Mouse (Mus musculus) B cell, adult 62 days (primary cell): ENCODE results near the gene Bco1. TPM values are rescaled to one million over a fixed set of nuclear protein-coding genes. Genes with fewer than 3 reads are reported as not detected.

Experiments
- total RNA-seq: library from RNA; stranded (reverse); gene quantifications from 4 replicates; pipeline ENCODE4 v1.2.4, GENCODE M21; 2023

Bco1 gene
- not detected in 4 replicates for total RNA-seq

DNA sequence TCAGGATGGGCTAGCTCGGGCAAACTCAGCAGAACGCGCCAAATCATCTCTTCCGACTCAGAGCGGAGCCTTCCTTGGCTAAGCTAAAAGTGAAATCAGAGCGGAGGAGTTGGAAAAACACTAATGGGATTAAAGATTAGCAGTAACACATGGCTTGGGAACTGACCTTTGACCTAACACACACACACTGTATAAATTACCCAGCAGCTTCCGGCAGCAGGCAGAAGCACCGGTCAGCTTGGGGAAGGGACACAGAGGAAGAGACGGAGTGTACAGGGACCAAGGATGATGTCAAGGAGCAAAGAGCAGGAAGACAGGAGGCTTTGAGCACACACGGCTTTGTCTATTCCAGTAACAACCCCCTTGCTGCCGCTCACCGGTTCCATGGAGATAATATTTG lies at the start of gene Bco1:
Gene Bco1 (plus strand): TSS at position 208 of the 400 bp plus-strand sequence.

DNA sequence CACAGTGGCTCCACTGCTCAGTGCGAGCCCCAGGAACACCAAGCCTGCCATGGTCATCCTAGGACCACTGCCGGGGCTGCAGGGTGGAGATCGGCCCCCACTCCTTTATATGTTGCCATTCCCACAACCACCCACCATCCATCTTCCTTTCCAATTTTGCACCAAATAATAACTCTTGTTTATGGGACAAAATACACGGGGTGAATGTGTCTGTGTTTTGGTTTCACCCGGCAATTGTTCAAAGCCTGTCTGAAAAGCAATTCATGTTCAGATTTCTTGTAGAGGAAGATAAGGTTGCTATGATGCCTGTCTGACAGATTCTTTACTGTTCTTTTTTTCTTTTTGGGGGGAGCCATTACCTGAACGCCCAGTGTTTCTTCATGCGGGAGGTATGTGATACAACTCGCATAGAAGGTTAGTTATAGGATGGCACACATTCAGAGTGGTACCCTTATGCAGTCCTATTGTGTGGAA lies 13.2 kb upstream of the Bco1 start, which contains the start of gene Pkd1l2:
Gene Pkd1l2 (minus strand): TSS at position 51 of the 474 bp plus-strand sequence.

DNA sequence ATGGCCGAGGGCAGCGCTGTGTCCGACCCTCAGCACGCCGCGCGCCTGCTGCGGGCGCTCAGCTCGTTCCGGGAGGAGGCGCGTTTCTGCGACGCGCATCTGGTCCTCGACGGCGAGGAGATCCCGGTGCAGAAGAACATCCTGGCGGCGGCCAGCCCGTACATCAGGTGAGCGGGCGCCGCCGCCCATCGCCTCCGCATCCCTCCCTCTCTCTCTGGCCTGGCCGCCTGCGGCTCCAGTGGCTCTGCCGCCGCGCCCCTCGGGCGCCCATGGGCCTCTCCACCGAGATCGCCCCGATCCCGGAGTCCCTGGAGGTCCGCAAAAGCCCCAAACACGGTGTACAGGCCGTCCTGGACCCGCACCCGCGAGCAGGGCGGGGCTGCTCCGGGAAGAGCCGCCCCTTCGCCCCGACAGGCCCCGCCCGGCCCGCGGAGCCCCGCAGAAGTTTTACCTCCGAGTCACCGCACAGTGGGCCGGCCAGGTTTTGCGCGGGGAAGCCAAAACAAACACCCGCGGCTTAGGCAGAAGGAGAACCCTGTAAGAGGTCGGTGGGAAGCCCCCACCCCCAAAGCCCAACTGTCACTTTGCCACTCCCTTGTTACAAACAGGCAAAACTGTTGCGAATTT lies 62.6 kb downstream of the Bco1 start, which contains the start of gene Gan:
Gene Gan (plus strand): TSS at position 1 of the 627 bp plus-strand sequence.

Other genes starting within 250 kb of the Bco1 start
- gene Cmc2, start 174.4 kb upstream of the Bco1 start, total RNA-seq = 5.2 to 8.1 TPM (median 6.4 TPM) in 4 replicates
- 4.3 to 8.0 TPM (median 5.9 TPM) in 4 replicates for gene Cenpn, start 174.1 kb upstream of the Bco1 start, total RNA-seq
- 16.2 to 20.5 TPM (median 17.1 TPM) in 4 replicates for gene Atmin, start 152.5 kb upstream of the Bco1 start, total RNA-seq
- 0.25 to 0.63 TPM (median 0.45 TPM) in 4 replicates for gene 1700030J22Rik, start 116.9 kb upstream of the Bco1 start, total RNA-seq
- 6.5 to 8.9 TPM (median 7.1 TPM) in 4 replicates for gene Gcsh, start 102.3 kb upstream of the Bco1 start, total RNA-seq
- gene Pkd1l2, start 13.4 kb upstream of the Bco1 start, total RNA-seq = not detected in 4 replicates
- 10.6 to 12.1 TPM (median 11.0 TPM) in 4 replicates for gene Gan, start 62.3 kb downstream of the Bco1 start, total RNA-seq
- gene Cmip, start 161.2 kb downstream of the Bco1 start, total RNA-seq = 113 to 120 TPM (median 119 TPM) in 4 replicates